Mouse (Mus musculus): ENCODE data around the gene Slc2a2. TPM values are rescaled to one million over a fixed set of nuclear protein-coding genes. Genes with fewer than 3 reads are reported as not detected.

Slc2a2 gene
- polyA plus RNA-seq, 1 experiment from 2014 or later, result 45.8 TPM

- ATAC-seq (replicated peaks; ENCODE audit: low FRiP score, low read depth), result peak; percentile 13
- whole genome bisulfite sequencing, result 68% methylated on average over 9 of the region's 9 CpGs
Measured at GRCm38 (mm10) chr3:28780511-28780910, 82.8 kb downstream of the Slc2a2 start.

More at GRCm38 (mm10) chr3:28780511-28780910, 82.8 kb downstream of the Slc2a2 start:
- no peak for TF ChIP-seq CTCF (IDR thresholded peaks at IDR 0.05; ENCODE audit: low read depth)
- Histone ChIP-seq H3K9ac (ENCODE audit: low read depth, low read length) (no peak overlapping the region), H3K27ac (no peak overlapping the region), H3K9me3 (replicated peaks; ENCODE audit: low read length) (no peaks in the 10 kb centered on the region), H3K36me3 (ENCODE audit: insufficient read depth, low read length) (no peaks in the 10 kb centered on the region), H3K4me2 (ENCODE audit: low read length) (peak overlapping the region; percentile 100), H3K27me3 (ENCODE audit: insufficient read depth, low read length) (no peaks in the 10 kb centered on the region), H3K4me1 (replicated peaks; ENCODE audit: insufficient read depth, low read length) (peaks cover 4% of the 10 kb centered on the region; the same call in 1 of the 2 replicates), H3K4me3 (replicated peaks; ENCODE audit: low read depth, low read length) (peak overlapping the region; percentile 74; the same call in 1 of the 2 replicates)
- DNase-seq (ENCODE audit: low spot score), result no peak

Other genes with a start within 250 kb of the Slc2a2 start
- 8.7 and 9.0 TPM in 2 replicates for gene Eif5a2, start 83.4 kb downstream of the Slc2a2 start, polyA plus RNA-seq (2015; fragmentation: Nextera tagmentation; extraction: Ambion mirVana)
- gene Rpl22l1, start 107.5 kb downstream of the Slc2a2 start, polyA plus RNA-seq (2015; fragmentation: Nextera tagmentation; extraction: Ambion mirVana), result 606 and 757 TPM in 2 replicates
- 0.09 and 0.11 TPM in 2 replicates for gene Gm1527, start 194.7 kb downstream of the Slc2a2 start, polyA plus RNA-seq (2015; fragmentation: Nextera tagmentation; extraction: Ambion mirVana)